Mouse (Mus musculus): ENCODE results near the gene Cipc.

DNA sequence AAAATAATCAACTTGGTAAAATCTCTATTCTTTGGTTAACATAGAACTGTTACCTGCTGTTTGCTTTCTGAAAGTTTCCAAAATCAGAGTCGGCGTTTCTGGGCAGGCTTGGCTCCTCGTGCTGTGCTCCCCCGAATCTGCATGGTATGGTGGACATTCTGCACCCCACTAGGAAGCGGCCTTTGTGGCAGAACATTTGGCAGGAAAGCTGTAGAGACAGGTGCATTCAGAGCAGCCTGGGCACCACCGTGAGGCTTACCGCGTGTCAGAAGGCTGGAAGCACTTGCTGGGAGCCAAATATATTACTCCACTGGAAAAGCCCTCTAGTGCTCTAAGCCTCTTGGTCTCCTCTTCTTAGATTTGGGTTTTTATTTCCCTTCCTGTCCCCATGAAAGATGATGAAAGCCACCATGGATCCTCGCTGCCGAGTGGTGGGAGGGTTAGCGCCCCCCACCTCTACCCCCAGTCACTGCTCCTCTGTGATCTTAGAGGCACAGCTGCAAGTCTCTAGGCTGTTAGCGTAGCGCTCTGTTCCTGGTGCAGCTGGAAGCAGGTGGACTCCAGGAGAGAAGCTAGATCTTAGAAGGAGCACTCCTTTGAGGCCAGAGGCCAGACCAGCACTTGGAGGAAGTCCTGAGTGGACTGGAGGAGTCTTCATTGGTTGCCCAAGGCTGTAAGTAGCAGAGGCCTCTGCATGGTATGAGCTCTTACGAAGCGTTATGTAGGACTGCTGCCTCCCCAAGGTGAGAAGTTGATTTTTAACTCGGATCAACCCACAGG lies 17.6 kb downstream of the Cipc start:
- no peak for TF ChIP-seq TAL1 (IDR thresholded peaks at IDR 0.05; ENCODE audit: low read length)
- TF ChIP-seq GATA1 (IDR thresholded peaks at IDR 0.05; ENCODE audit: low read length) = no peak
